13 mouse cellular contexts compared by ENCODE assay signal in genomic region chr6:146674881-146675536, GRCm38 (mm10). TPM values are rescaled to one million over a fixed set of nuclear protein-coding genes. Genes with fewer than 3 reads are reported as not detected.
DNase-seq lines count a peak whose midpoint lies in the region; ATAC-seq and TF ChIP-seq lines count a peak whose summit lies in the region.
"Had no signal": no experiment of that assay in that cellular context is flagged by ENCODE, and none has a peak within 500 bp of the region (broad histone marks: within the 10 kb centered on the region; RNA-seq: fewer than 3 reads in every experiment).

No protein-coding gene starts in this region.

- no peaks in the 10 kb centered on the region for H3K36me3 ChIP-seq in lung, embryonic 14.5 days (ENCODE audit: insufficient read depth)
- H3K36me3 ChIP-seq in limb, embryonic 14.5 days (ENCODE audit: control insufficient read depth, insufficient read depth, low read length): no peaks in the 10 kb centered on the region
- H3K36me3 ChIP-seq in stomach, embryonic 15.5 days: no peaks in the 10 kb centered on the region
- H3K36me3 ChIP-seq: hindbrain, embryonic 15.5 days; neural tube, embryonic 12.5 days had no signal

- no peak for TF ChIP-seq CTCF in lung, embryonic 14.5 days (IDR thresholded peaks at IDR 0.05; ENCODE audit: low read depth)
- no peak for TF ChIP-seq CTCF in lung, adult 2 months (IDR thresholded peaks at IDR 0.05; ENCODE audit: insufficient read depth, low read length)

- no peaks in the 10 kb centered on the region for H3K9me3 ChIP-seq in lung, embryonic 14.5 days (ENCODE audit: low read depth, low read length)
- H3K9me3 ChIP-seq in limb, embryonic 14.5 days (ENCODE audit: control insufficient read depth, low read length): 0 out of 2 replicates have a peak, but pooled peaks cover 8% of the 10 kb centered on the region
- H3K9me3 ChIP-seq in stomach, embryonic 15.5 days: no peaks in the 10 kb centered on the region
- H3K9me3 ChIP-seq: hindbrain, embryonic 15.5 days had no signal

- no peak for ATAC-seq in CD4-positive, CD25-positive, alpha-beta regulatory T cell, adult 4 months
- no peak for ATAC-seq in lung, embryonic 14.5 days (ENCODE audit: insufficient read depth)
- ATAC-seq in limb, embryonic 14.5 days (ENCODE audit: low FRiP score, low read depth): no peak
- peak; percentile 53; the same call in 1 of the 2 replicates for ATAC-seq in stomach, embryonic 15.5 days (ENCODE audit: insufficient read depth, low FRiP score, low read depth)

- 58% methylated on average over 4 of the region's 4 CpGs for WGBS in lung, embryonic 14.5 days
- WGBS in lung, adult 2 months: 51% methylated on average over 4 of the region's 4 CpGs
- 73% methylated on average over 4 of the region's 4 CpGs for WGBS in limb, embryonic 14.5 days
- 54% methylated on average over 4 of the region's 4 CpGs for WGBS in stomach, embryonic 15.5 days

- no peak for TF ChIP-seq POLR2A in lung, adult 2 months (IDR thresholded peaks at IDR 0.05; ENCODE audit: borderline replicate concordance, extremely low read depth, low read depth, low read length)
- TF ChIP-seq POLR2A in limb, embryonic 14.5 days (IDR thresholded peaks at IDR 0.05; ENCODE audit: borderline replicate concordance, extremely low read depth, insufficient read depth, insufficient read length): no peak

- no peak overlapping the region for H3K4me2 ChIP-seq in lung, embryonic 14.5 days
- H3K4me2 ChIP-seq in limb, embryonic 14.5 days (replicated peaks; ENCODE audit: low read depth, low read length, severe bottlenecking): no peak overlapping the region
- H3K4me2 ChIP-seq in stomach, embryonic 15.5 days: no peak overlapping the region
- H3K4me2 ChIP-seq: hindbrain, embryonic 15.5 days; neural tube, embryonic 12.5 days had no signal

- no peaks in the 10 kb centered on the region for H3K27me3 ChIP-seq in lung, embryonic 14.5 days (ENCODE audit: insufficient read depth, low read length)
- no peaks in the 10 kb centered on the region for H3K27me3 ChIP-seq in limb, embryonic 14.5 days (ENCODE audit: control insufficient read depth, insufficient read depth, low read length)
- no peaks in the 10 kb centered on the region for H3K27me3 ChIP-seq in stomach, embryonic 15.5 days (replicated peaks)
- H3K27me3 ChIP-seq: hindbrain, embryonic 15.5 days; neural tube, embryonic 12.5 days had no signal

- peak; percentile 11 for DNase-seq in CD4-positive, CD25-positive, alpha-beta regulatory T cell, adult 2 months (ENCODE audit: low read depth, low spot score)
- DNase-seq in lung, embryonic 14.5 days: peak; percentile 15
- DNase-seq in lung, adult 2 months: no peak
- DNase-seq in limb, embryonic 14.5 days (ENCODE audit: low spot score): no peak
- no peak for DNase-seq in right cerebral cortex, postnatal 14 days
- no peak for DNase-seq in gastrocnemius, postnatal 36 days
- DNase-seq: cerebellum, adult 9-10 months; kidney, postnatal 4 days had no signal

- no peaks in the 10 kb centered on the region for H3K4me1 ChIP-seq in lung, embryonic 14.5 days (ENCODE audit: insufficient read depth)
- no peaks in the 10 kb centered on the region for H3K4me1 ChIP-seq in lung, adult 2 months (ENCODE audit: control insufficient read depth, insufficient read depth, low read length)
- H3K4me1 ChIP-seq in limb, embryonic 14.5 days (ENCODE audit: control insufficient read depth, insufficient read depth, low read length): no peaks in the 10 kb centered on the region
- H3K4me1 ChIP-seq in stomach, embryonic 15.5 days: no peaks in the 10 kb centered on the region
- H3K4me1 ChIP-seq: hindbrain, embryonic 15.5 days; neural tube, embryonic 12.5 days had no signal

- no peak overlapping the region for H3K4me3 ChIP-seq in lung, embryonic 14.5 days (ENCODE audit: low read depth, low read length)
- no peak overlapping the region for H3K4me3 ChIP-seq in lung, adult 2 months (replicated peaks; ENCODE audit: extremely low read depth, low read depth, low read length)
- no peak overlapping the region for H3K4me3 ChIP-seq in limb, embryonic 14.5 days (replicated peaks; ENCODE audit: low read length)
- no peak overlapping the region for H3K4me3 ChIP-seq in stomach, embryonic 15.5 days (replicated peaks)
- H3K4me3 ChIP-seq: erythroblast, embryonic 14.5 days; hindbrain, embryonic 15.5 days; neural tube, embryonic 12.5 days had no signal

- no peak overlapping the region for H3K9ac ChIP-seq in lung, embryonic 14.5 days
- no peak overlapping the region for H3K9ac ChIP-seq in limb, embryonic 14.5 days (ENCODE audit: low read depth, low read length, severe bottlenecking)
- H3K9ac ChIP-seq in stomach, embryonic 15.5 days: no peak overlapping the region
- H3K9ac ChIP-seq: hindbrain, embryonic 15.5 days; neural tube, embryonic 12.5 days had no signal

- H3K27ac ChIP-seq in lung, embryonic 14.5 days (ENCODE audit: low read depth): peak overlapping the region; percentile 9; the same call in 1 of the 2 replicates
- peak overlapping the region; percentile 20; the same call in 1 of the 2 replicates for H3K27ac ChIP-seq in limb, embryonic 14.5 days (replicated peaks; ENCODE audit: low read depth, low read length)
- H3K27ac ChIP-seq in stomach, embryonic 15.5 days: no peak overlapping the region; the same call in 1 of the 2 replicates
- H3K27ac ChIP-seq: hindbrain, embryonic 15.5 days; neural tube, embryonic 12.5 days had no signal

- intact Hi-C loops in gastrocnemius, postnatal 36 days (cut with DNase I): no loop called here

RNA-seq across cellular contexts. Expression of gene Tm7sf3, which starts 32.4 kb away (rescaled TPM):
- 1 to 10 TPM; 3.8 to 4.2 TPM for polyA plus RNA-seq in CD4-positive, CD25-positive, alpha-beta regulatory T cell, adult 4 months (2017; shearing (Covaris generic))
- 28.5 and 28.8 TPM in 2 replicates for polyA plus RNA-seq in lung, embryonic 14.5 days (2014; fragmentation: Nextera tagmentation; extraction: Ambion mirVana)
- 15.8 and 20.2 TPM in 2 replicates for polyA plus RNA-seq in lung, adult 2 months (2012; rRNA removed)
- 29.1 and 35.2 TPM in 2 replicates for polyA plus RNA-seq in limb, embryonic 14.5 days (2012; rRNA removed)
- polyA plus RNA-seq in limb, embryonic 14.5 days (2014; fragmentation: Nextera tagmentation; extraction: Ambion mirVana): 47.0 and 47.4 TPM in 2 replicates
- polyA plus RNA-seq in stomach, embryonic 15.5 days (2015; fragmentation: Nextera tagmentation; extraction: Ambion mirVana): 31.7 and 36.1 TPM in 2 replicates
- 1 to 10 TPM; 6.2 to 7.3 TPM for total RNA-seq in gastrocnemius, postnatal 36 days (2021)

RNA-seq across cellular contexts. Expression of gene Med21, which starts 32.7 kb away (rescaled TPM):
- polyA plus RNA-seq in CD4-positive, CD25-positive, alpha-beta regulatory T cell, adult 4 months (2017; shearing (Covaris generic)): 10 to 100 TPM; 54.1 to 67.2 TPM
- 138 and 142 TPM in 2 replicates for polyA plus RNA-seq in lung, embryonic 14.5 days (2014; fragmentation: Nextera tagmentation; extraction: Ambion mirVana)
- polyA plus RNA-seq in lung, adult 2 months (2012; rRNA removed): 18.0 and 25.1 TPM in 2 replicates
- polyA plus RNA-seq in limb, embryonic 14.5 days (2012; rRNA removed): 90.6 and 116 TPM in 2 replicates
- 124 and 141 TPM in 2 replicates for polyA plus RNA-seq in limb, embryonic 14.5 days (2014; fragmentation: Nextera tagmentation; extraction: Ambion mirVana)
- 133 and 140 TPM in 2 replicates for polyA plus RNA-seq in stomach, embryonic 15.5 days (2015; fragmentation: Nextera tagmentation; extraction: Ambion mirVana)
- total RNA-seq in gastrocnemius, postnatal 36 days (2021): 10 to 100 TPM; 34.7 to 38.0 TPM

RNA-seq across cellular contexts. Expression of gene Stk38l, which starts 49.8 kb away (rescaled TPM):
- 10 to 100 TPM; 18.7 to 19.9 TPM for polyA plus RNA-seq in CD4-positive, CD25-positive, alpha-beta regulatory T cell, adult 4 months (2017; shearing (Covaris generic))
- polyA plus RNA-seq in lung, embryonic 14.5 days (2014; fragmentation: Nextera tagmentation; extraction: Ambion mirVana): 15.6 and 16.2 TPM in 2 replicates
- polyA plus RNA-seq in lung, adult 2 months (2012; rRNA removed): 2.8 and 5.3 TPM in 2 replicates
- polyA plus RNA-seq in limb, embryonic 14.5 days (2012; rRNA removed): 8.9 and 10.1 TPM in 2 replicates
- 21.1 and 21.4 TPM in 2 replicates for polyA plus RNA-seq in limb, embryonic 14.5 days (2014; fragmentation: Nextera tagmentation; extraction: Ambion mirVana)
- 20.6 and 21.3 TPM in 2 replicates for polyA plus RNA-seq in stomach, embryonic 15.5 days (2015; fragmentation: Nextera tagmentation; extraction: Ambion mirVana)
- total RNA-seq in gastrocnemius, postnatal 36 days (2021): 1 to 10 TPM; 7.7 to 8.5 TPM

Comparison
In these comparisons a context has a peak if more than half of its experiments do, and no peak if none do; other contexts are left out.
1. DNase-seq: peak in CD4-positive, CD25-positive, alpha-beta regulatory T cell, adult 2 months (single experiment) and lung, embryonic 14.5 days (single experiment); none in lung, adult 2 months (single experiment), limb, embryonic 14.5 days (single experiment), right cerebral cortex, postnatal 14 days (single experiment) and gastrocnemius, postnatal 36 days (0 of 2).